Comparison of ENCODE assay signal across 9 mouse cellular contexts in genomic region chr16:65105184-65105931, GRCm38 (mm10). TPM values are rescaled to one million over a fixed set of nuclear protein-coding genes. Genes with fewer than 3 reads are reported as not detected.
DNase-seq lines count a peak whose midpoint lies in the region; ATAC-seq and TF ChIP-seq lines count a peak whose summit lies in the region.
"Had no signal": no experiment of that assay in that cellular context is flagged by ENCODE, and none has a peak within 500 bp of the region (broad histone marks: within the 10 kb centered on the region; RNA-seq: fewer than 3 reads in every experiment).

Gene Htr1f, minus strand, starts transcription at chr16:65105854.

- no peak within 1 kb of the TSS for H3K27ac ChIP-seq in kidney, postnatal 0 days
- no peak within 1 kb of the TSS for H3K27ac ChIP-seq in forebrain, embryonic 11.5 days (ENCODE audit: low read depth, low read length)
- H3K27ac ChIP-seq in liver, embryonic 13.5 days: no peak within 1 kb of the TSS
- no peak within 1 kb of the TSS for H3K27ac ChIP-seq in small intestine, adult 2 months (ENCODE audit: insufficient read depth, low read depth, low read length)
- H3K27ac ChIP-seq: macrophage had no signal

- H3K4me1 ChIP-seq in kidney, postnatal 0 days (replicated peaks; ENCODE audit: insufficient read depth, low read length): no peaks in the 10 kb centered on the region
- no peaks in the 10 kb centered on the region for H3K4me1 ChIP-seq in forebrain, embryonic 11.5 days (replicated peaks; ENCODE audit: control insufficient read depth, insufficient read depth, low read length)
- H3K4me1 ChIP-seq in liver, embryonic 13.5 days (replicated peaks): no peaks in the 10 kb centered on the region
- H3K4me1 ChIP-seq in small intestine, adult 2 months (ENCODE audit: control insufficient read depth, insufficient read depth, insufficient read length, low read length): no peaks in the 10 kb centered on the region

- no peak for TF ChIP-seq CTCF in kidney, postnatal 0 days (IDR thresholded peaks at IDR 0.05; ENCODE audit: low read depth)
- TF ChIP-seq CTCF in small intestine, adult 2 months (IDR thresholded peaks at IDR 0.05; ENCODE audit: extremely low read depth, insufficient read length, insufficient replicate concordance, low read depth, low read length): no peak

- peak; percentile 75 for ATAC-seq in kidney, postnatal 0 days (replicated peaks; ENCODE audit: low FRiP score, low read depth)
- peak; percentile 84 for ATAC-seq in forebrain, embryonic 11.5 days (replicated peaks; ENCODE audit: low FRiP score)
- ATAC-seq in liver, embryonic 13.5 days (ENCODE audit: low read depth): no peak

- DNase-seq in kidney, postnatal 0 days (ENCODE audit: low spot score): no peak
- DNase-seq in kidney, adult 11 months: no peak
- peak; percentile 40 for DNase-seq in brain, adult 2 months (ENCODE audit: low read depth, low spot score)
- peak; percentile 71 for DNase-seq in forebrain, embryonic 11.5 days (ENCODE audit: low spot score)
- no peak for DNase-seq in liver, embryonic 13.5 days
- no peak for DNase-seq in cerebellum, adult 11-12 months
- no peak for DNase-seq in thymus, postnatal 14 days

- H3K27me3 ChIP-seq in kidney, postnatal 0 days (ENCODE audit: insufficient read depth, low read length): peaks cover 6% of the 10 kb centered on the region
- peaks cover 4% of the 10 kb centered on the region; the same call in 1 of the 2 replicates for H3K27me3 ChIP-seq in forebrain, embryonic 11.5 days (ENCODE audit: control insufficient read depth, insufficient read depth, low read length)
- peaks cover 28% of the 10 kb centered on the region for H3K27me3 ChIP-seq in liver, embryonic 13.5 days
- no peaks in the 10 kb centered on the region for H3K27me3 ChIP-seq in small intestine, adult 2 months (ENCODE audit: control insufficient read depth, insufficient read depth, low read length)

- no peak within 1 kb of the TSS for H3K9ac ChIP-seq in kidney, postnatal 0 days (ENCODE audit: low read depth, low read length)
- peak within 1 kb of the TSS; percentile 49; the same call in 1 of the 2 replicates for H3K9ac ChIP-seq in forebrain, embryonic 11.5 days (ENCODE audit: low read length)
- no peak within 1 kb of the TSS for H3K9ac ChIP-seq in liver, embryonic 13.5 days

- H3K4me3 ChIP-seq in kidney, postnatal 0 days (replicated peaks; ENCODE audit: low read depth, low read length): peak within 1 kb of the TSS; percentile 34
- H3K4me3 ChIP-seq in forebrain, embryonic 11.5 days (ENCODE audit: low read depth, low read length): peak within 1 kb of the TSS; percentile 33
- peak within 1 kb of the TSS; percentile 16; the same call in 1 of the 2 replicates for H3K4me3 ChIP-seq in liver, embryonic 13.5 days (replicated peaks)
- H3K4me3 ChIP-seq in small intestine, adult 2 months (ENCODE audit: low read depth, low read length): 0 out of 2 replicates have a peak within 1 kb of the TSS, but pooled peaks have one; percentile 10

- 4% methylated on average over 40 of the region's 41 CpGs for WGBS in kidney, postnatal 0 days
- WGBS in forebrain, embryonic 11.5 days: 4% methylated on average over 41 of the region's 41 CpGs
- WGBS in liver, embryonic 13.5 days (ENCODE audit: insufficient replicate concordance): 5% methylated on average over 41 of the region's 41 CpGs
- WGBS in small intestine, adult 2 months: 9% methylated on average over 41 of the region's 41 CpGs

- peak within 1 kb of the TSS; percentile 66 for H3K4me2 ChIP-seq in kidney, postnatal 0 days (ENCODE audit: low read length)
- H3K4me2 ChIP-seq in forebrain, embryonic 11.5 days (ENCODE audit: low read depth, low read length, severe bottlenecking): peak within 1 kb of the TSS; percentile 76
- peak within 1 kb of the TSS; percentile 10 for H3K4me2 ChIP-seq in liver, embryonic 13.5 days

- no peak for TF ChIP-seq POLR2A in small intestine, adult 2 months (IDR thresholded peaks at IDR 0.05; ENCODE audit: low read depth, low read length)

- no peaks in the 10 kb centered on the region for H3K36me3 ChIP-seq in kidney, postnatal 0 days (ENCODE audit: insufficient read depth, low read length)
- no peaks in the 10 kb centered on the region for H3K36me3 ChIP-seq in forebrain, embryonic 11.5 days (ENCODE audit: control insufficient read depth, insufficient read depth, low read length)
- no peaks in the 10 kb centered on the region for H3K36me3 ChIP-seq in liver, embryonic 13.5 days
- no peaks in the 10 kb centered on the region for H3K36me3 ChIP-seq in small intestine, adult 2 months (ENCODE audit: control insufficient read depth, insufficient read depth, low read length)

- H3K9me3 ChIP-seq in kidney, postnatal 0 days (replicated peaks; ENCODE audit: low read length): no peaks in the 10 kb centered on the region
- H3K9me3 ChIP-seq in forebrain, embryonic 11.5 days (ENCODE audit: control insufficient read depth, low read length): no peaks in the 10 kb centered on the region
- no peaks in the 10 kb centered on the region for H3K9me3 ChIP-seq in liver, embryonic 13.5 days (replicated peaks)

RNA-seq across cellular contexts. Expression of gene Htr1f, which starts in this region (rescaled TPM):
- 0.07 and 0.10 TPM in 2 replicates for polyA plus RNA-seq in kidney, postnatal 0 days (2015; fragmentation: Nextera tagmentation; extraction: Ambion mirVana)
- polyA plus RNA-seq in forebrain, embryonic 11.5 days (2014; fragmentation: Nextera tagmentation; extraction: Ambion mirVana): 0.17 and 0.19 TPM in 2 replicates
- polyA plus RNA-seq in liver, embryonic 13.5 days (2015; fragmentation: Nextera tagmentation; extraction: Ambion mirVana): not detected in 2 replicates
- polyA plus RNA-seq in small intestine, adult 2 months (2012; rRNA removed): not detected in 2 replicates
- polyA plus RNA-seq: macrophage had no signal

Comparison
In these comparisons a context has a peak if more than half of its experiments do, and no peak if none do; other contexts are left out.
1. Peak in ATAC-seq, H3K4me3 ChIP-seq and H3K4me2 ChIP-seq in kidney, postnatal 0 days; RNA of the gene not detected or under 1 TPM.
2. Peak in DNase-seq, ATAC-seq, H3K4me3 ChIP-seq, H3K9ac ChIP-seq and H3K4me2 ChIP-seq in forebrain, embryonic 11.5 days; RNA of the gene not detected or under 1 TPM.
3. H3K4me2 ChIP-seq: peak in every context shown above with its lines; median percentile 76 in forebrain, embryonic 11.5 days; 66 in kidney, postnatal 0 days; 10 in liver, embryonic 13.5 days.